Mouse (Mus musculus) heart, postnatal 0 days (tissue): Measurements from ENCODE around the gene Stx1a.

Experiments used
- CTCF ChIP-seq: IDR thresholded peaks from 2 replicates; pipeline ENCODE4 v1.5.1; 2016; ENCODE audit warnings: antibody characterized with exemption, control low read depth, low read depth
- EP300 ChIP-seq: IDR thresholded peaks from 2 replicates; pipeline ENCODE4 v1.6.1; 2016; ENCODE audit warnings: antibody characterized with exemption, low read depth

GRCm38 (mm10) chr5:135075655-135076054 is 52.4 kb downstream of the Stx1a start:
- TF ChIP-seq EP300 (no peak), CTCF (peak; percentile 24; the same call in 1 of the 2 replicates)
